Mouse (Mus musculus) kidney, adult 18-20 months (tissue): ENCODE measurements around the gene Qrich2.

Experiments used
- DNase-seq: peaks from one replicate; pipeline ENCODE4 v3.0.0; 2021

Qrich2 gene

GRCm38 (mm10) chr11:116406231-116406728 lies 59.8 kb downstream of the Qrich2 start:
- DNase-seq, result no peak

- DNase-seq, result no peak
Observed at GRCm38 (mm10) chr11:116405601-116406000, 60.4 kb downstream of the Qrich2 start.

- DNase-seq, result no peak
Observed at GRCm38 (mm10) chr11:116400560-116400959, 65.5 kb downstream of the Qrich2 start.

- DNase-seq, result no peak
Observed at GRCm38 (mm10) chr11:116398348-116398677, 67.7 kb downstream of the Qrich2 start.

- DNase-seq, result no peak
Observed at GRCm38 (mm10) chr11:116397517-116398347, 68.3 kb downstream of the Qrich2 start.

- DNase-seq, result no peak
Observed at GRCm38 (mm10) chr11:116396934-116397330, 69.1 kb downstream of the Qrich2 start.

- no peak for DNase-seq
Observed at GRCm38 (mm10) chr11:116396276-116396933, 69.6 kb downstream of the Qrich2 start.

- no peak for DNase-seq
Observed at GRCm38 (mm10) chr11:116394769-116395168, 71.3 kb downstream of the Qrich2 start.
